Mouse (Mus musculus): ENCODE measurements around the gene Vps18. TPM values are rescaled to one million over a fixed set of nuclear protein-coding genes. Genes with fewer than 3 reads are reported as not detected.

Vps18 gene
- polyA plus RNA-seq, 1 experiment from 2014 or later = 18.3 TPM

DNA sequence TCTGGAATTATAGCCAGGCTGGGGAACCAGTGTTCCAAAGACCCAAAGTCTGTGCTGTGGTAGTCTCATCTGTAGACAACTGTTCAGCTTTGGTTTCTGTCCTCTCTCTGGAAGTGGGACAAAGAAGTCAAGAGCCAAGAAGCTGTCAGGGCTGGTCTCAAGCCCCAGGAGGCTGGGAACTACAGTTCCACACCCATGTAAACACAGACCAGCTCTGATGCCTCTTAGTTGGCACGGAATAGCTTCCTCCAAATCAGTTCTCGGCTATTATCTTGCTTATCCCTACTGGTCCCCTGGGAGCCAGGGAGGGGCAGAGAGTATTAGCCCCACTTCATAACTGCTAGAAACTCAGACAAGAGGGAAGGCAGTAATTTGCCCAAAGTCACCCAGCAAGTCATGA is 27.2 kb upstream of the Vps18 start:
- no peak overlapping the region for H3K9ac ChIP-seq
- no peaks in the 10 kb centered on the region for H3K9me3 ChIP-seq
- 28% methylated on average over 2 of the region's 2 CpGs for WGBS
- peaks cover 15% of the 10 kb centered on the region; the same call in 1 of the 2 replicates for H3K4me1 ChIP-seq
- peak; percentile 60; the same call in 1 of the 2 replicates for ATAC-seq (ENCODE audit: borderline replicate concordance, extremely low read depth, low FRiP score, low TSS enrichment)
- H3K4me3 ChIP-seq = no peak overlapping the region
- H3K4me2 ChIP-seq = no peak overlapping the region
- H3K27ac ChIP-seq = no peak overlapping the region
- no peaks in the 10 kb centered on the region for H3K36me3 ChIP-seq
- H3K27me3 ChIP-seq = peaks cover 5% of the 10 kb centered on the region; the same call in 1 of the 2 replicates

DNA sequence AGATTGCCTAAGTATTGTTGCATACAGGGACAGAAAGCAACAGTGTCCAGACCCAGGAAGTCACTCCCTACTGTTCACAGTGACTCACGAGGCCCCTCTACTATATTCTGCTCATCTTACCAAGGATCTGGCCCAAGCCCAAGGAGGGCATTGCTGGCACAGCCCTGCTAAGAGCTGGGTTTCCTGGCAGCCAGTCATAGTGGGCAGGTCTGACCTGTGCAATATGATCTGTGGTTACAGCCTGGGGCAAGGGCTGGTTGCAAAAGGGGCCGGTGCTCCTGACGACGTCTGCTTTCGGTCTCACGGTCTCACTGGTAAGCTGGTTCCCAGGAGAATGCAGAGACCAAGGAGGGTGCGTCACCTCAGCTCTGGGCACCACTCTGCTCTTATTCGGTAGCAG is 25.6 kb upstream of the Vps18 start:
- WGBS = 21% methylated on average over 8 of the region's 8 CpGs
- H3K4me2 ChIP-seq = peak overlapping the region; percentile 24
- peak; percentile 79 for ATAC-seq (ENCODE audit: borderline replicate concordance, extremely low read depth, low FRiP score, low TSS enrichment)

DNA sequence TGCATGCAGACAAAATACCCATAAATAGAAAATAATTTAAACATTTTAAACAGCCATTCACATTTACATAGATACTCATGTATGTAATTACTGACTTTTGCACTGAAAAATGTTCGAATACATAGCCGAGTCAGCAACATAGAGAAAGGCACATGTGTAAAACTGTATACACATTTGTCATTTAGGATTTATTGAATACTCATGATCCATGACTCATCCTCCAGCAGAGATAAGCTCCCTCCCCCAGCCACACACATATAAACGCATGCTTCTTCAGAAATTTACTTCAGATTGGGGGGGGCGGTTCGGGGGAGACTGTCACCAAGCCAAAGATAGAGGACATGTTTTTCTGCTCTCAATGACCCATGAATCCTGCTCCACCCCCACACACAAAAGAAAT is 24.7 kb upstream of the Vps18 start:
- ATAC-seq (ENCODE audit: borderline replicate concordance, extremely low read depth, low FRiP score, low TSS enrichment) = no peak
- Histone ChIP-seq H3K4me3 (no peak overlapping the region), H3K4me2 (no peak overlapping the region), H3K4me1 (peaks cover 15% of the 10 kb centered on the region; the same call in 1 of the 2 replicates), H3K36me3 (no peaks in the 10 kb centered on the region), H3K9me3 (no peaks in the 10 kb centered on the region), H3K27ac (no peak overlapping the region), H3K27me3 (no peaks in the 10 kb centered on the region), H3K9ac (no peak overlapping the region)
- 53% methylated on average over 5 of the region's 5 CpGs for WGBS

More for the DNA sequence above, 25.6 kb upstream of the Vps18 start:
- H3K4me3 ChIP-seq = no peak overlapping the region
- no peaks in the 10 kb centered on the region for H3K27me3 ChIP-seq
- H3K27ac ChIP-seq = no peak overlapping the region
- peaks cover 15% of the 10 kb centered on the region; the same call in 1 of the 2 replicates for H3K4me1 ChIP-seq
- H3K36me3 ChIP-seq = no peaks in the 10 kb centered on the region
- no peak overlapping the region for H3K9ac ChIP-seq
- H3K9me3 ChIP-seq = no peaks in the 10 kb centered on the region

DNA sequence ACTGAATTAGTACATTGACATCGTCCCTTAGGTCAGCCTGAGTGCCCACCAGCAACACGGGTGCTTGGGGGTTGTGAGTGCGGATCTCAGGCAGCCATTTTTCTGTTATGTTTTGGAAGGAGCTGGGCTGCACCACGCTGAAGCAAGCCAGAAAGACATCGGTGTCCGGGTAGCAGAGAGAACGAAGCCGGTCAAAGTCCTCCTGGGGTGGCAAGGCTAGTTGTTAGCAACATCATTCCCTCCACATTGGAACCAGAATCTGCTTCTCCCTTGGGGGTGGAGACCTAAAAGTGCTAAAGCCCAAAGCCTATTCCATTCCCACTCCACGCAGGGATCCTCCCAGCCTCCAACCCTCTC is 18.3 kb upstream of the Vps18 start:
- H3K9ac ChIP-seq = 0 out of 2 replicates have a peak overlapping the region, but pooled peaks have one; percentile 10
- no peaks in the 10 kb centered on the region for H3K9me3 ChIP-seq
- H3K4me2 ChIP-seq = peak overlapping the region; percentile 86
- no peaks in the 10 kb centered on the region for H3K36me3 ChIP-seq
- no peak for ATAC-seq (ENCODE audit: borderline replicate concordance, extremely low read depth, low FRiP score, low TSS enrichment)
- no peak overlapping the region for H3K27ac ChIP-seq
- peaks cover 5% of the 10 kb centered on the region for H3K4me1 ChIP-seq
- H3K27me3 ChIP-seq = peaks cover 13% of the 10 kb centered on the region
- 52% methylated on average over 9 of the region's 9 CpGs for WGBS
- H3K4me3 ChIP-seq = peak overlapping the region; percentile 45

DNA sequence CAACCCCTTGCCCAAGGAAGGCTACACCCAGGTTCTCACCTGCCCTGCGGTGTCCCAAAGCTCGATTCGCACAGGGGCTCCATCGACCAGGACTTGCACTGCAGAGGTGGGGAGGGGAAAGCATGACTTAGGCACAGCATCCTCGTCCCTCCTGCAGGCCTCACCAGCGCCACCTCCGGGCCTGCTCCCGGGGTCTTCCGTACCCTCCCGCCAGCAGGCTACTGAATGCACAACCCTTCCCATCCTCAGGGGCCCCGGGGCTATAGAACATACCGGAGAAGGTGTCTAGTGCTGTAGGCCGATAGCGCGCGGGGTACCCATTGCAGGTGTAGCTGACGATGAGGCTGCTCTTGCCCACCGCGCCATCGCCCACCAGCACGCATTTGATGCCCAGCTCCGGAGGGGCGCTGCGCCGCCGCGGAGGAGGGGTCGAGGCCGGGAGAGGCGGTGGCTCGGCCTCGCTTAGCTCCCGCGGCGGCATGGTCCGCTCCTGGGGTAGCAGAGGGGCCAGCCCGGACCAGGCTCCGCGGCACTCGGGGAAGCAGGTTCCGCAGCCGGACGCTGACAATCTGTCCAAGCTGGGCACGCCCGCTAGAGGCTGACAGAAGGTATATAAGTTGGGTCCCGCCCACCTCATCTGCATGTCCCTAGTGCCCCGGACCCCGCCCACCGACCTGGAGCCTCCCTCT is 17.8 kb upstream of the Vps18 start, which contains the start of gene Rhov:
Gene Rhov (minus strand): TSS at position 630 of the 689 bp plus-strand sequence.
- WGBS = 1% methylated on average over 49 of the region's 49 CpGs
- peak; percentile 71; the same call in 1 of the 2 replicates for ATAC-seq (ENCODE audit: borderline replicate concordance, extremely low read depth, low FRiP score, low TSS enrichment)
- Histone ChIP-seq H3K9me3 (no peaks in the 10 kb centered on the region), H3K4me3 (peak within 1 kb of the TSS; percentile 45), H3K4me2 (peak within 1 kb of the TSS; percentile 86), H3K36me3 (no peaks in the 10 kb centered on the region), H3K4me1 (peaks cover 5% of the 10 kb centered on the region), H3K27ac (no peak within 1 kb of the TSS), H3K27me3 (peaks cover 13% of the 10 kb centered on the region), H3K9ac (peak within 1 kb of the TSS; percentile 10)

DNA sequence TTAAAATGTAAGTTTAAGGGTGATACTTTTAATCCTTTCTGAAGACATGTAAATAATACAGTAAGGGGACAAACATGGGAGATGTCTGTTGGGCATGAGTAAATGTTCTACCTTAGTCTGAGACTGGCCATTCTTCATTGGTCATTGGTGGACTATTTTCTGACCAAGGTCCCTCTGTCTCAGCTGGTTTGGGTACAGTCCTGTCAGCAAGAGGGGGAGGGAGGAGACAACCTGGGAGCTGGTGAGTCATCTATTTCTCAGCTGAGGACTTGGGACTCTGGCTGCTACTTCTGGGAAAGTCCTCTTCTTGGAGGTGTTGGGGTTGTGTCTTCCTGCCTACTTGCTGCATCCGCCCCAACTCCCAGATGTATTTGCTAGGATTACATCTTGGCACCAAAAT is 14.4 kb upstream of the Vps18 start:
- Histone ChIP-seq H3K4me2 (no peak overlapping the region), H3K27ac (no peak overlapping the region), H3K4me1 (peaks cover 5% of the 10 kb centered on the region), H3K9ac (no peak overlapping the region), H3K36me3 (no peaks in the 10 kb centered on the region), H3K27me3 (peaks cover 13% of the 10 kb centered on the region), H3K9me3 (no peaks in the 10 kb centered on the region), H3K4me3 (no peak overlapping the region)
- ATAC-seq (ENCODE audit: borderline replicate concordance, extremely low read depth, low FRiP score, low TSS enrichment) = no peak
- 69% methylated on average over 1 of the region's 1 CpGs for WGBS

DNA sequence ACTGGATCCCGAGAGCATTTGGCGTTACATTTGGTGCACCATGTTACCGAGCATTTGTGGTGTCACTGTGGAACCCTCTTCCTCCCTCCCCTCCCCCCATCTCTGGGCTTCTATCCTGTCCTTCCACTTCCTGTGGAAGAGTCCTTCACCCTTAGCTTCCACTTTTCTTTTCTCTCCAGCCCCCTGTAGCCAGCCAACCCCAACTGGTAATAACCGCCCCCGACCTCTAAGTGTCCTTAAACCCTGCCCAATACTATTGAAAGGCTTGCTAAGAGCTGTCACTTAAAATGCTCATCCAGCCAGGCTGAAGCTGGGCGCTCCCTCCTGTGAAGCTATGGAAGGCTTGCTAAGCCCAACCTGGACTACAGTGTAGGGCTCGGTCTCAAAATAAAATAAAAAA is 11.6 kb upstream of the Vps18 start:
- H3K36me3 ChIP-seq = no peaks in the 10 kb centered on the region
- no peak overlapping the region for H3K9ac ChIP-seq
- no peaks in the 10 kb centered on the region for H3K4me1 ChIP-seq
- ATAC-seq (ENCODE audit: borderline replicate concordance, extremely low read depth, low FRiP score, low TSS enrichment) = no peak
- H3K9me3 ChIP-seq = no peaks in the 10 kb centered on the region
- H3K27ac ChIP-seq = no peak overlapping the region
- H3K27me3 ChIP-seq = no peaks in the 10 kb centered on the region
- H3K4me3 ChIP-seq = no peak overlapping the region
- 81% methylated on average over 7 of the region's 7 CpGs for WGBS
- H3K4me2 ChIP-seq = no peak overlapping the region

DNA sequence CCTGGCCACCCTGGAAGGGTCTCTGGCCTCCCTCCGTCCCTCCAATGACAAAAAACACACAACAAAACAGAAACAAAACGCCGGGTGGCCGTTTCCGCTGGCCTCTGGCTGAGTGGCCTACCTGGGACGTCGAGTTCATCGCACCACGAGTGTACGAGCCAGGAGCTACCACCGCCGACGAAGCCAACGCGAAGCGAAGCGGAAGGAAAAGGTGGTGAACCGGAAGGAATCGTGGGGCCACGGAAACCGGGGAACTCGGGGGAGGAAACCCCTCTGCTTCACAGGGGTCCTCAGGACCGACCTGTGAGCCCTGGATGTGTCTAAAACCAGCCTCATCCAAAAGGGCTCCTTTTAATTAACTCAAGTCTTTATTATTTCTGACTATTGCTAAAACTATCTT is 10.7 kb upstream of the Vps18 start:
- no peaks in the 10 kb centered on the region for H3K27me3 ChIP-seq
- no peaks in the 10 kb centered on the region for H3K36me3 ChIP-seq
- no peak overlapping the region for H3K4me3 ChIP-seq
- H3K27ac ChIP-seq = no peak overlapping the region
- 85% methylated on average over 23 of the region's 23 CpGs for WGBS
- H3K9ac ChIP-seq = no peak overlapping the region
- no peaks in the 10 kb centered on the region for H3K4me1 ChIP-seq
- ATAC-seq (ENCODE audit: borderline replicate concordance, extremely low read depth, low FRiP score, low TSS enrichment) = no peak
- no peaks in the 10 kb centered on the region for H3K9me3 ChIP-seq
- H3K4me2 ChIP-seq = no peak overlapping the region

DNA sequence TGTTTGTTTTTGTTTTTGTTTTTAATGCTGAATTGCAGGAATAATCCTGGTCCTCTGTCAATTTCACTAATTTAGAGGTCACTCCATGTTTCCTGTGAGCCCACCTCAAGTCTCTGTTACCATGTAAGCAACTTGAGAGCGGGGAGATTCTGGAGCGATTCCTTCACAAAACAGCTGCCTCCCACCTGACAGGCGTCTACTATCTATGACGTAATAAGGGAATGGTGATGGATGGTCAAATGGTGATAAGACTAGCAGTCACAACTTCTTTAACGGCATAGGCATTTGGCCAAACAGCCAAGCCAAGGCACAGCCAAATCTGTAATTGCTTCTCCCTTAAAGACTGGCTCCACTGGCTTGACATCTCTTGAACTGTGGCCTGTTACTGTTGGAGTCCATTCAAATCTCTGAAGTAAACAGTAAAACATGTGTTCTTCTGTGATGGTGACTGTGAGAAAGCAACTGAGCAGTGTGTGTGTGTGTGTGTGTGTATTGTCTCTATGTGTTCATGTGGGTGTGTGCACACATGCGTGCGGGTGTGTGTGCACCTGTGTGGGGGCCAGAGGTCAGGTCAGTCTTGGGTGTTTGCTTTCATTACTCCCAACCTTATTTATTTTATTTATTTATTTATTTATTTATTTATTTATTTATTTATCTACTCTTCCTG is 6.5 kb upstream of the Vps18 start:
- WGBS = 50% methylated on average over 7 of the region's 7 CpGs
- ATAC-seq (ENCODE audit: borderline replicate concordance, extremely low read depth, low FRiP score, low TSS enrichment) = peak; percentile 83

DNA sequence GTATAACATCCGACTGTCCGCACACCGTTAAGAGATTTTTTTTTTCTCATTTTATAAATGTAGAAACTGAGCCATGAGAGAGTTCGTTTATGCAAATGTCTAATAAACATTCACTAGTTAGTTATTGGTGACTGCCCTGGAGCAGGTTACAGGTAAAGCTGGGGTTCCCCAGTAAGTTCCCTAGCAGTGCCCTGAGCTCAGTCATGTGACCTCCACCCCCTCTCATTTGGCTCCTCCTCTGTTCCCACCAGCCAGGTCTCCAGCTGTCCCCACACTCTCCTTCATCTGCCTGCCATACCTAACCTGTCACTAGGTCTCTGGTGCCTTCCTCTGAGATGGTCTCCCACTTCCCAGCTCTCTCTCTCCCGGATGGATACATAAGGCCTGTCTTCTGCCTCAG is 1.2 kb upstream of the Vps18 start:
- no peak overlapping the region for H3K27ac ChIP-seq
- ATAC-seq (ENCODE audit: borderline replicate concordance, extremely low read depth, low FRiP score, low TSS enrichment) = no peak
- no peak overlapping the region for H3K4me3 ChIP-seq
- H3K9ac ChIP-seq = no peak overlapping the region
- H3K27me3 ChIP-seq = no peaks in the 10 kb centered on the region
- peaks cover 23% of the 10 kb centered on the region for H3K36me3 ChIP-seq
- no peaks in the 10 kb centered on the region for H3K9me3 ChIP-seq
- H3K4me1 ChIP-seq = peaks cover 9% of the 10 kb centered on the region
- WGBS = 75% methylated on average over 5 of the region's 5 CpGs
- H3K4me2 ChIP-seq = no peak overlapping the region

More for the DNA sequence above, 6.5 kb upstream of the Vps18 start:
- Histone ChIP-seq H3K27ac (no peak overlapping the region), H3K36me3 (no peaks in the 10 kb centered on the region), H3K9ac (no peak overlapping the region), H3K4me1 (no peaks in the 10 kb centered on the region), H3K27me3 (no peaks in the 10 kb centered on the region), H3K4me2 (no peak overlapping the region), H3K4me3 (no peak overlapping the region), H3K9me3 (no peaks in the 10 kb centered on the region)

DNA sequence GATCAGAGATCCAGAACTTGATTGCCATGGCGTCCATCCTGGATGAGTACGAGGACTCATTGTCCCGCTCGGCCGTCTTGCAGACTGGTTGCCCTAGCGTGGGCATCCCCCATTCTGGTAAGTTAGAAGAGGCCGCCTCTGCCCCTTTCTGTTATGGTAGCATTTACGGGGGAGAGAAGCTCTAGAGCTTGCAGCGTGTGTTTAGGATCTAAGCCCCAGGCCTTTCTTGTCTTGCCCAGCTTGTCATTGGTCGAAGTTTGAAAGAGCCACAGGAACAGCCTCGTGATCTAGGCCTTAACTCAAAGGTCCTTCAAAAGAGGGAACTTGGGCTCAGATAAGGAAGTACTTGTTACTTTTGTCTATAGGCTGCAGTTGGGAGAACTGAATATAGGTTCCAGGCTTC is 475 bp downstream of the Vps18 start:
- peaks cover 39% of the 10 kb centered on the region for H3K36me3 ChIP-seq
- peaks cover 9% of the 10 kb centered on the region for H3K4me1 ChIP-seq
- H3K9me3 ChIP-seq = no peaks in the 10 kb centered on the region
- H3K27me3 ChIP-seq = no peaks in the 10 kb centered on the region
- 1% methylated on average over 11 of the region's 11 CpGs for WGBS
- H3K4me3 ChIP-seq = peak overlapping the region; percentile 77
- H3K9ac ChIP-seq = peak overlapping the region; percentile 76
- no peak for ATAC-seq (ENCODE audit: borderline replicate concordance, extremely low read depth, low FRiP score, low TSS enrichment)
- H3K27ac ChIP-seq = peak overlapping the region; percentile 42
- H3K4me2 ChIP-seq = peak overlapping the region; percentile 87

DNA sequence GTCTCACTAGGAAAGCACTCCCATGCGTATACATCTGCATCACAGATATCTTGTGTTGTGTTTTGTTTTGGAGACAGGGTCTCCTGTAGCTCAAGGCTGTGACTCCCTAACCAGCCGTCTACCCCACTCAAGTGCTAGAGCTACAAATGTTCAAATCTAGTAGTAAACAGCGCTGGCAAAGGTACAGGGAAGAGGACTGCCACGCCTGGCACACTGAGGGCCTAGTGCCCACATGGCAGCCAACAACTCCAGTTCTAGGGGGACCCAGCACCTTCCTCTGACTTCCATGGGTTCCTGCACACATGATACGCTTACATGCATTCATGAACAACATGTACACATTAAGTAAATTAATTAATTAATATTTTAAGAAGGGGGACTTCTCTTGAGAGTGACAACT is 3.7 kb downstream of the Vps18 start:
- Histone ChIP-seq H3K36me3 (peaks cover 65% of the 10 kb centered on the region), H3K4me3 (no peak overlapping the region), H3K27ac (no peak overlapping the region), H3K9ac (no peak overlapping the region), H3K9me3 (no peaks in the 10 kb centered on the region), H3K4me2 (no peak overlapping the region), H3K27me3 (no peaks in the 10 kb centered on the region), H3K4me1 (peaks cover 9% of the 10 kb centered on the region)
- ATAC-seq (ENCODE audit: borderline replicate concordance, extremely low read depth, low FRiP score, low TSS enrichment) = no peak
- 92% methylated on average over 5 of the region's 5 CpGs for WGBS
